Mouse (Mus musculus) forebrain, embryonic 16.5 days (tissue): ENCODE measurements around the gene Lrrc2. TPM values are rescaled to one million over a fixed set of nuclear protein-coding genes. Genes with fewer than 3 reads are reported as not detected.

Source experiments
- ATAC-seq: fragments of 200-750 bp; cut with Nextera tagmentation; 2 replicates; pipeline ENCODE4 v1.8.0; 2017; ENCODE audit warnings: mild to moderate bottlenecking, moderate library complexity
- H3K27ac ChIP-seq: fragments of 300-500 bp; sonication (generic); 2 replicates; pipeline ENCODE4 v1.5.1; 2014; ENCODE audit warnings: low read length, control low read depth
- H3K27me3 ChIP-seq: fragments of 300-500 bp; sonication (generic); replicated peaks from 2 replicates; pipeline ENCODE4 v1.6.1; 2014; ENCODE audit warnings: low read length; ENCODE audit not compliant: control insufficient read depth, insufficient read depth
- H3K36me3 ChIP-seq: fragments of 300-500 bp; sonication (generic); 2 replicates; pipeline ENCODE4 v1.6.1; 2014; ENCODE audit not compliant: control insufficient read depth, insufficient read depth
- H3K4me1 ChIP-seq: fragments of 300-500 bp; sonication (generic); replicated peaks from 2 replicates; pipeline ENCODE4 v1.6.1; 2014; ENCODE audit warnings: low read length; ENCODE audit not compliant: control insufficient read depth, insufficient read depth
- H3K4me2 ChIP-seq: fragments of 300-500 bp; sonication (generic); 2 replicates; pipeline ENCODE4 v1.6.1; 2014; ENCODE audit warnings: mild to moderate bottlenecking, low read length, control low read depth
- H3K4me3 ChIP-seq: fragments of 300-500 bp; sonication (generic); replicated peaks from 2 replicates; pipeline ENCODE4 v1.5.1; 2014; ENCODE audit warnings: mild to moderate bottlenecking, low read length, control low read depth
- H3K9ac ChIP-seq: fragments of 300-500 bp; sonication (generic); replicated peaks from 2 replicates; pipeline ENCODE4 v1.6.1; 2014; ENCODE audit warnings: low read depth, low read length, control low read depth
- H3K9me3 ChIP-seq: fragments of 300-500 bp; sonication (generic); 2 replicates; pipeline ENCODE4 v1.6.1; 2016; ENCODE audit warnings: low read length; ENCODE audit not compliant: control insufficient read depth
- WGBS: fragments of 180-500 bp; shearing (Covaris S2); extraction: QIAGEN DNeasy Blood & Tissue Kit; methylation state at CpG from one replicate; pipeline ENCODE4 v1.1.7; 2014; 5-methylcytosine and 5-hydroxymethylcytosine counted together
- polyA plus RNA-seq: library from polyadenylated mRNA; unstranded; fragments of >200 nt; fragmentation: Nextera tagmentation; extraction: Ambion mirVana; gene quantifications from 2 replicates; pipeline ENCODE4 v1.2.1, GENCODE M21; 2015

The Lrrc2 gene
- polyA plus RNA-seq, 1 experiment from 2014 or later, result 0.57 TPM

- Histone ChIP-seq H3K36me3 (no peaks in the 10 kb centered on the region), H3K4me2 (no peak overlapping the region), H3K4me3 (no peak overlapping the region), H3K4me1 (no peaks in the 10 kb centered on the region), H3K9me3 (no peaks in the 10 kb centered on the region), H3K9ac (no peak overlapping the region), H3K27ac (no peak overlapping the region), H3K27me3 (no peaks in the 10 kb centered on the region)
- WGBS, result 74% methylated on average over 15 of the region's 15 CpGs
- no peak for ATAC-seq
Measured at GRCm38 (mm10) chr9:110920665-110921419, 30.5 kb upstream of the Lrrc2 start.

GRCm38 (mm10) chr9:110922759-110923158, 28.6 kb upstream of the Lrrc2 start:
- Histone ChIP-seq H3K4me3 (no peak overlapping the region), H3K9me3 (no peaks in the 10 kb centered on the region), H3K27me3 (no peaks in the 10 kb centered on the region), H3K9ac (no peak overlapping the region), H3K4me2 (no peak overlapping the region), H3K36me3 (no peaks in the 10 kb centered on the region), H3K27ac (no peak overlapping the region), H3K4me1 (no peaks in the 10 kb centered on the region)
- WGBS, result 17% methylated on average over 7 of the region's 7 CpGs
- ATAC-seq, result no peak

- Histone ChIP-seq H3K36me3 (no peaks in the 10 kb centered on the region), H3K4me1 (0 out of 2 replicates have a peak, but pooled peaks cover 6% of the 10 kb centered on the region), H3K4me3 (no peak overlapping the region), H3K27ac (no peak overlapping the region), H3K9me3 (no peaks in the 10 kb centered on the region), H3K27me3 (no peaks in the 10 kb centered on the region), H3K9ac (no peak overlapping the region), H3K4me2 (no peak overlapping the region)
- no peak for ATAC-seq
- WGBS, result 43% methylated on average over 6 of the region's 6 CpGs
Measured at GRCm38 (mm10) chr9:110931573-110931972, 19.8 kb upstream of the Lrrc2 start.

GRCm38 (mm10) chr9:110933850-110934437, 17.4 kb upstream of the Lrrc2 start:
- ATAC-seq, result peak; percentile 50; the same call in 1 of the 2 replicates
- no peak overlapping the region for H3K4me3 ChIP-seq
- no peaks in the 10 kb centered on the region for H3K9me3 ChIP-seq
- no peaks in the 10 kb centered on the region for H3K36me3 ChIP-seq
- H3K27me3 ChIP-seq, result no peaks in the 10 kb centered on the region
- no peak overlapping the region for H3K4me2 ChIP-seq
- H3K4me1 ChIP-seq, result 0 out of 2 replicates have a peak, but pooled peaks cover 6% of the 10 kb centered on the region
- H3K27ac ChIP-seq, result no peak overlapping the region
- no peak overlapping the region for H3K9ac ChIP-seq
- 72% methylated on average over 12 of the region's 12 CpGs for WGBS

GRCm38 (mm10) chr9:110935941-110936340, 15.4 kb upstream of the Lrrc2 start:
- H3K4me1 ChIP-seq, result 0 out of 2 replicates have a peak, but pooled peaks cover 6% of the 10 kb centered on the region
- no peak overlapping the region for H3K4me2 ChIP-seq
- H3K4me3 ChIP-seq, result no peak overlapping the region
- 86% methylated on average over 7 of the region's 7 CpGs for WGBS
- H3K36me3 ChIP-seq, result no peaks in the 10 kb centered on the region
- H3K27me3 ChIP-seq, result no peaks in the 10 kb centered on the region
- no peak overlapping the region for H3K27ac ChIP-seq
- H3K9me3 ChIP-seq, result no peaks in the 10 kb centered on the region
- H3K9ac ChIP-seq, result no peak overlapping the region
- ATAC-seq, result no peak

GRCm38 (mm10) chr9:110937506-110938490, 13.5 kb upstream of the Lrrc2 start:
- Histone ChIP-seq H3K27ac (no peak overlapping the region), H3K4me3 (no peak overlapping the region), H3K9ac (no peak overlapping the region), H3K4me1 (0 out of 2 replicates have a peak, but pooled peaks cover 4% of the 10 kb centered on the region), H3K9me3 (no peaks in the 10 kb centered on the region), H3K4me2 (no peak overlapping the region), H3K36me3 (no peaks in the 10 kb centered on the region), H3K27me3 (no peaks in the 10 kb centered on the region)
- no peak for ATAC-seq
- 81% methylated on average over 12 of the region's 12 CpGs for WGBS

- Histone ChIP-seq H3K9me3 (no peaks in the 10 kb centered on the region), H3K27me3 (peaks cover 24% of the 10 kb centered on the region), H3K4me2 (no peak overlapping the region), H3K4me1 (peaks cover 11% of the 10 kb centered on the region), H3K36me3 (no peaks in the 10 kb centered on the region), H3K27ac (no peak overlapping the region), H3K9ac (no peak overlapping the region), H3K4me3 (no peak overlapping the region)
- WGBS, result 41% methylated on average over 13 of the region's 13 CpGs
- no peak for ATAC-seq
Measured at GRCm38 (mm10) chr9:110944265-110944664, 7.1 kb upstream of the Lrrc2 start.

GRCm38 (mm10) chr9:110945343-110945742, 6.0 kb upstream of the Lrrc2 start:
- Histone ChIP-seq H3K4me1 (peaks cover 11% of the 10 kb centered on the region), H3K27me3 (peaks cover 24% of the 10 kb centered on the region), H3K4me2 (peak overlapping the region; percentile 13; the same call in 1 of the 2 replicates), H3K36me3 (no peaks in the 10 kb centered on the region), H3K9ac (no peak overlapping the region), H3K9me3 (no peaks in the 10 kb centered on the region), H3K4me3 (no peak overlapping the region), H3K27ac (no peak overlapping the region)
- ATAC-seq, result no peak
- WGBS, result 31% methylated on average over 18 of the region's 18 CpGs

GRCm38 (mm10) chr9:110945926-110946325, 5.4 kb upstream of the Lrrc2 start, which contains the start of gene Tdgf1:
TSS of gene Tdgf1 (minus strand) at chr9:110946158.
- no peak within 1 kb of the TSS for H3K4me3 ChIP-seq
- 22% methylated on average over 11 of the region's 11 CpGs for WGBS
- H3K4me1 ChIP-seq, result peaks cover 11% of the 10 kb centered on the region
- no peaks in the 10 kb centered on the region for H3K36me3 ChIP-seq
- ATAC-seq, result no peak
- peak within 1 kb of the TSS; percentile 13; the same call in 1 of the 2 replicates for H3K4me2 ChIP-seq
- no peak within 1 kb of the TSS for H3K9ac ChIP-seq
- no peaks in the 10 kb centered on the region for H3K9me3 ChIP-seq
- no peak within 1 kb of the TSS for H3K27ac ChIP-seq
- peaks cover 24% of the 10 kb centered on the region for H3K27me3 ChIP-seq
